Mouse (Mus musculus): ENCODE data around the gene Wnk1. TPM values are rescaled to one million over a fixed set of nuclear protein-coding genes. Genes with fewer than 3 reads are reported as not detected.

The Wnk1 gene
- polyA plus RNA-seq, 1 experiment from 2014 or later, result 68.6 TPM

DNA sequence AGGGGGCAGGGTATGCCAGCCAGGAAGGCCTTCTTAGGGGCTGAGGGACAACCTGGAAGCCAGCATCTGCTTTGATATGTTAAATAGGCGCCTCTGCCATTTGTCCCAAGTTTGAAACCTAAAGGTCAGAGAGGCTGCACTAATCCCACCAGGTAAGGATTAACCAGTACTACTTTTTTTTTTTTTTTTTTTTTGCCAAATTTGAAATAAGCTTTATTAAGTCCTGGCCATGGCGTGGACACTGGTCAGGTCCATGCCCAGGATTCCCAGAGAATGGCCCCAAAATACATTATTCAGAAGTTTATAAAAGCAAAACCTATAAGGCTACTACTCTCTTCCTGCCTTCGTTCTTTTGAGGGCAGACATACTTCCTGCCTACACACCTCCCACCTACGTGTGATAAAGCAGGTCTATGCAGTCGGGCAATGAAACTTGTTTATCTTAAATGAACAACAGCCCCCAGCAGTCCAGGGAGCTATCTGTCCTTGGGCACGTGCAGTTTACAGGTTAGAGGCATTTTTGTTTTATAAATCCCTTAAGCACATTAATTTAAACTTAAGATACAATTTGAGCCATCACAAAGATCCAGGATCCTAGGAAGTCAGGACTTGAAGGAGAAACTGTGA is 27.2 kb upstream of the Wnk1 start:
- DNase-seq (ENCODE audit: low spot score), result no peak
- no peak overlapping the region for H3K27ac ChIP-seq
- no peaks in the 10 kb centered on the region for H3K4me1 ChIP-seq
- H3K9me3 ChIP-seq, result no peaks in the 10 kb centered on the region
- H3K27me3 ChIP-seq (ENCODE audit: insufficient read depth, poor library complexity, severe bottlenecking), result no peaks in the 10 kb centered on the region
- WGBS, result 50% methylated on average over 6 of the region's 6 CpGs
- no peaks in the 10 kb centered on the region for H3K36me3 ChIP-seq
- H3K4me3 ChIP-seq, result no peak overlapping the region

- Histone ChIP-seq H3K27ac (no peak overlapping the region), H3K27me3 (ENCODE audit: insufficient read depth, poor library complexity, severe bottlenecking) (no peaks in the 10 kb centered on the region), H3K36me3 (no peaks in the 10 kb centered on the region), H3K9me3 (no peaks in the 10 kb centered on the region), H3K4me3 (no peak overlapping the region), H3K4me1 (no peaks in the 10 kb centered on the region)
- DNase-seq (ENCODE audit: low spot score), result no peak
- WGBS, result 47% methylated on average over 2 of the region's 2 CpGs
Measured at GRCm38 (mm10) chr6:120064627-120065026, 26.2 kb upstream of the Wnk1 start.

GRCm38 (mm10) chr6:120062934-120063333 is 24.5 kb upstream of the Wnk1 start:
- no peak overlapping the region for H3K27ac ChIP-seq
- no peaks in the 10 kb centered on the region for H3K9me3 ChIP-seq
- H3K4me1 ChIP-seq, result no peaks in the 10 kb centered on the region
- no peak for DNase-seq (ENCODE audit: low spot score)
- WGBS, result 84% methylated on average over 5 of the region's 5 CpGs
- H3K27me3 ChIP-seq (ENCODE audit: insufficient read depth, poor library complexity, severe bottlenecking), result no peaks in the 10 kb centered on the region
- no peak overlapping the region for H3K4me3 ChIP-seq
- H3K36me3 ChIP-seq, result no peaks in the 10 kb centered on the region

DNA sequence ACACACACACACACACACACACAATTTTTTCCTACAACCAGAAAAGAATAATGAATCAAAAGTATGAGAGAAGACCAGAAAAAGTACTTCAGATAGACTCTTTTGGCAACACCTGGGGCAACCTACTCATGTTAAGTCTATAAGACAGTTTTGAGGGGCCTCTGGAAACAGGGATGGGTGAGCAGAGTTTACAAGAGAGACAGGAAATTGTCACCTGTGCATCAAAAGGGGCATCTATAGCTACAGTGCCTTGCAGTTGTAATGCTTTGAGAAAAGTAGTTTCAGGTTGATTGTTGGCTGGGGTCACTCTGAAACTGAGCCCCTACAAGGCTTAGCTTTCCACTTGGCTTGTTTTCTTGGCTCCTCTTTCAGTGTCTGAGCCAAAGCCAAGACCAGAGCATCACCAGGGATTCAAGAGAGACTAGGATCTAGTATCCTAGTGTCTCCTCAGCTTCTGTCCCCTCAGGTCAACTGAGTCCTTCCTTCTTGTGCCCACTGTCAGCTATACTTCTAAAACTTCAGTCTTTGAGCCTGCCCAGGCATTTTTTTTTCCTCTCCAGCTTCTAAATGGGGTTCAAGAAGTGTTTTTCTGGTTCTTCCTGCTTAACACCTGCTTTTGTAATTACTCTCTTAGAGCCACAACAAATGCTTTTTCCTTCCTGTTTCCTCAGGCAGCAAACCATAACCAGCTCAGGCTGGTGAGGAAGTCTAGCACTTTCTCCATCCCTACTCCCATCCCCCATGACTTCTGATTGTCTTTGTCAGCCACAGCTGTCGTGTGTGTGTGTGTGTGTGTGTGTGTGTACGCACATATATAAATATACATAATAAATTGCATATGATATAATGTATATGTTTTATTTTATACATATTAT is 17.4 kb upstream of the Wnk1 start:
- WGBS, result 56% methylated on average over 2 of the region's 2 CpGs
- Histone ChIP-seq H3K36me3 (no peaks in the 10 kb centered on the region), H3K9me3 (no peaks in the 10 kb centered on the region), H3K27ac (no peak overlapping the region), H3K4me1 (no peaks in the 10 kb centered on the region), H3K4me3 (no peak overlapping the region), H3K27me3 (ENCODE audit: insufficient read depth, poor library complexity, severe bottlenecking) (no peaks in the 10 kb centered on the region)
- no peak for DNase-seq (ENCODE audit: low spot score)

- H3K27ac ChIP-seq, result no peak overlapping the region
- H3K4me3 ChIP-seq, result no peak overlapping the region
- no peaks in the 10 kb centered on the region for H3K4me1 ChIP-seq
- H3K9me3 ChIP-seq, result no peaks in the 10 kb centered on the region
- no peak for DNase-seq (ENCODE audit: low spot score)
- no peaks in the 10 kb centered on the region for H3K36me3 ChIP-seq
- WGBS, result 78% methylated on average over 6 of the region's 6 CpGs
- H3K27me3 ChIP-seq (ENCODE audit: insufficient read depth, poor library complexity, severe bottlenecking), result no peaks in the 10 kb centered on the region
Measured at GRCm38 (mm10) chr6:120054412-120054811, 15.9 kb upstream of the Wnk1 start.

GRCm38 (mm10) chr6:120047705-120048292 is 9.3 kb upstream of the Wnk1 start:
- no peak overlapping the region for H3K27ac ChIP-seq
- WGBS, result 65% methylated on average over 7 of the region's 7 CpGs
- no peaks in the 10 kb centered on the region for H3K36me3 ChIP-seq
- H3K4me3 ChIP-seq, result no peak overlapping the region
- no peaks in the 10 kb centered on the region for H3K4me1 ChIP-seq
- no peaks in the 10 kb centered on the region for H3K27me3 ChIP-seq (ENCODE audit: insufficient read depth, poor library complexity, severe bottlenecking)
- DNase-seq (ENCODE audit: low spot score), result no peak
- no peaks in the 10 kb centered on the region for H3K9me3 ChIP-seq

DNA sequence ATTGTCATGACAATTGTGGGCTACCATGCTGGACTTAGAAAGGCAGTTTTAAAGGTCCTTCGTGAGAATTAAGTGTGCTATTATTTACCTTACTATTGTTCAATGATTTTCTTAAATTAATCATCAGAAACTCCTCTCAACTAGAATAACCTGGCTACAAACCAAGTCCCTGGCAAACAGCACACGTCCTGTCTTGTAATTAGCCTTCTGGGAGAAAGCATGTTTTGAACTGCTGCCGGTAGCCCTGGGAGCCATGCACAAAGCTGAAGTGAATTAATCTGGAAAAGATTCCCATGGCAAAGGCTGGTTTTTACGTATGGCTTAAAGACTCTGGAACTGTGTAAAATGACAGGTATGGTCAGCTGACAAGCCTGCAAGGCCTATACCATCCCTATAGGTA is 6.9 kb upstream of the Wnk1 start:
- Histone ChIP-seq H3K9me3 (no peaks in the 10 kb centered on the region), H3K4me3 (no peak overlapping the region), H3K27me3 (ENCODE audit: insufficient read depth, poor library complexity, severe bottlenecking) (no peaks in the 10 kb centered on the region), H3K4me1 (no peaks in the 10 kb centered on the region), H3K27ac (no peak overlapping the region), H3K36me3 (no peaks in the 10 kb centered on the region)
- DNase-seq (ENCODE audit: low spot score), result no peak
- WGBS, result 81% methylated on average over 4 of the region's 4 CpGs

DNA sequence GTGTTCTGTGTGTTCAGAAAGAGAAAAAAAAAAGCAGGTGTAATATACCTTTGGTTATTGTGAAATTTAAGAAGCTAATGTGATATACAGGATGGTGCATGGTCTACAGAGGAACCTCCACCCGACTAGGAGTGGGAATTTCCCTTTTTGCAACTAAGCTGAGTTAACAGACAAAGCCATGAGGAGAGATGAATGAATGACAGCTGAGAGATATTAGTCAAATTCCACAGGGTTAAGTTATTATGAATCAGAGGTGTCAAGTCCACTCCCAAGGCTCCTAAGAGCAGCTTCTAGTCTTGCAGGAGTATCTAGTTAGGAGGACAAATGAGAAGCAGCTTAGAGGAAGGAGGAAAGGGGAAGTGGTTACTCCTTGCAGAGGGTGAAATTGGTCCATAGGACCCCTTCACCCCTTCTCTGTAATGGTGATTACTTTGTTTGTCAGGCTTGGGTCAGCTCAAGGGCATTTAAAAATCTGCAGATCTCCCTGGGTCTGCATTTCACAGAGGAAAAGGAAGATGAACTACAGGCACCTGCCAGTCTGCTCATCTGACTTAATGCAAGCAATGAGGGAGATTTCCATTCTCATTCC is 4.3 kb upstream of the Wnk1 start:
- Histone ChIP-seq H3K4me1 (no peaks in the 10 kb centered on the region), H3K27me3 (ENCODE audit: insufficient read depth, poor library complexity, severe bottlenecking) (no peaks in the 10 kb centered on the region), H3K36me3 (no peaks in the 10 kb centered on the region), H3K4me3 (no peak overlapping the region), H3K9me3 (no peaks in the 10 kb centered on the region), H3K27ac (no peak overlapping the region)
- DNase-seq (ENCODE audit: low spot score), result no peak
- 61% methylated on average over 1 of the region's 1 CpGs for WGBS

GRCm38 (mm10) chr6:120040557-120040857 is 2.0 kb upstream of the Wnk1 start:
- DNase-seq (ENCODE audit: low spot score), result no peak
- Histone ChIP-seq H3K4me3 (no peak overlapping the region), H3K9me3 (no peaks in the 10 kb centered on the region), H3K4me1 (0 out of 2 replicates have a peak, but pooled peaks cover 2% of the 10 kb centered on the region), H3K27me3 (ENCODE audit: insufficient read depth, poor library complexity, severe bottlenecking) (no peaks in the 10 kb centered on the region), H3K36me3 (0 out of 2 replicates have a peak, but pooled peaks cover 3% of the 10 kb centered on the region), H3K27ac (no peak overlapping the region)
- WGBS, result 92% methylated on average over 4 of the region's 4 CpGs

DNA sequence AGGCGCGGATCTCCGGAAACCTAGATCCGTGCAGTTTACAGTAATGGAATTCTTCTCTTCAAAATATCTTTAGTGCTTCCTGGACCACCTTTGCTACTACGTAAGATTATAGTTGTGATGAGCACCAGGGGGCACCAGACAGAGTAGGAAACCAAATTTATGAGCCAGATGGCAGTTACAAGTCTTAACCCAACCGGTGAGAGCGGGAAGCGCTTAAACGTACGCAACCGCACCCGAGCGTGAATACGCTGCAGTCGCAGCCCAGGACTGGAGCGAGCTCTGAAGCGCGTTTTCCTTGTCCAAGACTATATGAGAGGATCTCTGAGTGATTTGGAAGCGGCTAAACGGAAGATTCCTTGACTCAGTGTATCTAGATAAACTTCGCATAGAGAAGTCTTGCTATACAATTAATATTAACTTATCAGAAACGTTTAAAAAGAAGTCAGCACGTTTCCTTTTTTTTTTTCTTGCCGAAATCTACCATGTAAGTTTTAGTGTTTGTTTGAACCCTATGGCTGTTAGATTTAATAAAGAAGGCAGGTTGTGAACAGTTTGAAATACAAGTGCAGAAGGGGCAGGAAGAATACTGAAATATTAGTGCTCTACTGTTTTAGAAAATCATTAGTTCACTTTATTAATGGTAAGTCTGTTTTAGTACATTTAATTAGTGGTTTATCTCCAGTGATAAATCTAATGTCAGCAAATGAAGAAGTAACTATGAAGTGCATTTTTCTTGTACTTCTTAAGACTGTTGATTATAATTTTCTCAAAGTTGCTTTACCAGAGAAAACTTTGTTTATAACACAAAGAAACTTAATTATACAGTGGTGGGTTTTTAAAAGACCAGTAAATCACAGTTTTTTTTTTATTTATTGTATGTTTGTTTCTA is 1.4 kb upstream of the Wnk1 start:
- WGBS, result 2% methylated on average over 24 of the region's 24 CpGs
- peak; percentile 92 for DNase-seq (ENCODE audit: low spot score)

DNA sequence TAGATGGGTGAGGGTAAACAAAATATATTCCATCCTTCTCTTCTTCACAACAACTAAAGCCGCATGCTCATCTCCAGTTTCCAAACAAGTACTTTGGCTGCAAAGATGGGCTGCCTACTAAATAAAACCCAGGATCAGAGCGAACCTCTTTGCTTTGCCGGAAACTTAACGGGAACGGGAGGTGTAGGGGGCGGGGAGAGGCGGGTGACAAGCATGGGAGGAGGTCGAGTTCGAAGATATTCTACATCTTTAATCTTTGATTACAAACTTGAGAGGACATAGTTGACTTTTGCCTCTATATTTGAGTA is 738 bp upstream of the Wnk1 start:
- Histone ChIP-seq H3K27me3 (ENCODE audit: insufficient read depth, poor library complexity, severe bottlenecking) (no peaks in the 10 kb centered on the region), H3K36me3 (peaks cover 6% of the 10 kb centered on the region; the same call in 1 of the 2 replicates), H3K4me3 (peak overlapping the region; percentile 97), H3K27ac (peak overlapping the region; percentile 98), H3K4me1 (0 out of 2 replicates have a peak, but pooled peaks cover 2% of the 10 kb centered on the region), H3K9me3 (no peaks in the 10 kb centered on the region)
- 0% methylated on average over 9 of the region's 9 CpGs for WGBS
- DNase-seq (ENCODE audit: low spot score), result peak; percentile 77

More for the DNA sequence above, 1.4 kb upstream of the Wnk1 start:
- Histone ChIP-seq H3K9me3 (no peaks in the 10 kb centered on the region), H3K4me3 (peak overlapping the region; percentile 97), H3K27ac (peak overlapping the region; percentile 98), H3K36me3 (peaks cover 4% of the 10 kb centered on the region; the same call in 1 of the 2 replicates), H3K4me1 (0 out of 2 replicates have a peak, but pooled peaks cover 2% of the 10 kb centered on the region), H3K27me3 (ENCODE audit: insufficient read depth, poor library complexity, severe bottlenecking) (no peaks in the 10 kb centered on the region)

DNA sequence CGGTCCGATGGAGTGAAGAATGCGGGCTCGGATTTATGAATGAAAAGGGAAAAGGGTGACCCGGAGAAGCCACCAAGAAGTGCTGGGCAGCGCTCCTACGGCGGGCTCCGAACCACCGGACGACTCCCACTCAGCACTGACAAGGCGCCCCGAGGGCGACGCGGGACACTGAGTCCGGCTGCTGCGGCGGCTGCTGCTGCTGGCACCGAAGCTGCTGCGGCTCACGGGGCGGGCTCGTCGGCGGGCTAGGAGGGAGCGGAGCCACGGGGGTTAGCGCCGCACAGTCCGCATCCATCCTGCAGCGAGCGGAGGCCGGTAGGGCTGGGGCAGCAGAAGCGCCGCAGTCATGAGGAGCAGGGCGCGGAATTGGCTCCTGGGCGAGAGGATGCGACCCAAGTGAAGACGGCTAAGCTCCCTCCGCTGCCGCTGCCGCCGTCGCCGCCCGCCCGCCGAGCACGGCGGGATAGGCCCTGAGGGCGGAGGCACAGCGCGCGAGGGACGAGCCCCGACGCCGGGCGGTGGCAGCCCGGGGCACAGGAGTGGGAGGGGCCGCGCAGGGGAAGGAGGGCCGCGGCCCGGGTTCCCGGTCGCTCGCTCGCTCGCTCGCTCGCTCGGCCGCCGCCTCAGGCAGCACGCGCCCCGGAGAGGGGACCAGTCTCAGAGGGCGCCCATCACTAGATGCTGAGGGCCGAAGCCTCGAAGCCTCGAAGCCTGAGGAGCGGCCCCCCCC is 671 bp downstream of the Wnk1 start:
- Histone ChIP-seq H3K4me3 (peak overlapping the region; percentile 97), H3K27me3 (ENCODE audit: insufficient read depth, poor library complexity, severe bottlenecking) (no peaks in the 10 kb centered on the region), H3K9me3 (no peaks in the 10 kb centered on the region), H3K27ac (peak overlapping the region; percentile 98), H3K36me3 (peaks cover 17% of the 10 kb centered on the region), H3K4me1 (0 out of 2 replicates have a peak, but pooled peaks cover 2% of the 10 kb centered on the region)
- peak; percentile 88 for DNase-seq (ENCODE audit: low spot score)
- under 1% methylated on average over 74 of the region's 85 CpGs for WGBS

All from heart, embryonic 10.5 days (tissue).